In genomic region chr12:99627201-99627897, GRCm38 (mm10) we compare ENCODE assay signal across 7 mouse cellular contexts.
DNase-seq lines count a peak whose midpoint lies in the region; ATAC-seq and TF ChIP-seq lines count a peak whose summit lies in the region.

No protein-coding gene starts in this region.

- no peaks in the 10 kb centered on the region for H3K36me3 ChIP-seq in C2C12 (ENCODE audit: control insufficient read depth, insufficient read depth)
- H3K36me3 ChIP-seq in heart, postnatal 0 days (replicated peaks; ENCODE audit: control insufficient read depth, insufficient read depth, low read length), result no peaks in the 10 kb centered on the region
- H3K36me3 ChIP-seq in lung, postnatal 0 days (ENCODE audit: insufficient read depth, low read length), result no peaks in the 10 kb centered on the region
- no peaks in the 10 kb centered on the region for H3K36me3 ChIP-seq in small intestine, adult 2 months (ENCODE audit: control insufficient read depth, insufficient read depth, low read length)

- 0 out of 2 replicates have a peak, but pooled peaks cover 6% of the 10 kb centered on the region for H3K4me1 ChIP-seq in heart, postnatal 0 days (ENCODE audit: control insufficient read depth, insufficient read depth)
- H3K4me1 ChIP-seq in lung, postnatal 0 days (ENCODE audit: insufficient read depth, low read depth, low read length), result no peaks in the 10 kb centered on the region
- no peaks in the 10 kb centered on the region; the same call in none of the 2 replicates for H3K4me1 ChIP-seq in small intestine, adult 2 months (ENCODE audit: control insufficient read depth, insufficient read depth, insufficient read length, low read length)

- no peak for TF ChIP-seq EP300 in heart, postnatal 0 days (IDR thresholded peaks at IDR 0.05; ENCODE audit: low read depth)
- TF ChIP-seq EP300 in lung, postnatal 0 days (IDR thresholded peaks at IDR 0.05), result no peak

- peak; percentile 51 for DNase-seq in 416B (ENCODE audit: low read depth)
- DNase-seq in embryo, embryonic 9.5 days (ENCODE audit: extremely low spot score), result peak; percentile 49
- no peak for DNase-seq in heart, postnatal 0 days (ENCODE audit: low spot score)
- DNase-seq in kidney, postnatal 36 days, result peak; percentile 24 to 27
- no peak for DNase-seq in lung, postnatal 0 days (ENCODE audit: low spot score)

- peak; percentile 71 for ATAC-seq in heart, postnatal 0 days (ENCODE audit: insufficient read depth, low read depth)
- no peak; the same call in 1 of the 2 replicates for ATAC-seq in lung, postnatal 0 days

- H3K4me2 ChIP-seq in heart, postnatal 0 days (ENCODE audit: low read depth, low read length), result peak overlapping the region; percentile 82
- peak overlapping the region; percentile 84 for H3K4me2 ChIP-seq in lung, postnatal 0 days (replicated peaks; ENCODE audit: low read depth, low read length)

- no peak for TF ChIP-seq POLR2A in small intestine, adult 2 months (IDR thresholded peaks at IDR 0.05; ENCODE audit: low read depth, low read length)

- no peak for TF ChIP-seq CTCF in C2C12 (IDR thresholded peaks at IDR 0.05; ENCODE audit: control insufficient read depth, insufficient read depth, insufficient read length)
- no peak for TF ChIP-seq CTCF in heart, postnatal 0 days (IDR thresholded peaks at IDR 0.05; ENCODE audit: low read depth)
- no peak for TF ChIP-seq CTCF in lung, postnatal 0 days (IDR thresholded peaks at IDR 0.05)
- TF ChIP-seq CTCF in small intestine, adult 2 months (IDR thresholded peaks at IDR 0.05; ENCODE audit: extremely low read depth, insufficient read length, insufficient replicate concordance, low read depth, low read length), result no peak

- H3ac ChIP-seq in C2C12 (ENCODE audit: control insufficient read depth, insufficient read length, low read depth), result peak overlapping the region; percentile 68

- H3K9me3 ChIP-seq in heart, postnatal 0 days (replicated peaks; ENCODE audit: control insufficient read depth, low read length), result no peaks in the 10 kb centered on the region
- no peaks in the 10 kb centered on the region for H3K9me3 ChIP-seq in lung, postnatal 0 days (ENCODE audit: low read length)

- WGBS in heart, postnatal 0 days, result 2% methylated on average over 40 of the region's 40 CpGs
- WGBS in lung, postnatal 0 days, result 2% methylated on average over 40 of the region's 40 CpGs
- 1% methylated on average over 40 of the region's 40 CpGs for WGBS in small intestine, adult 2 months

- no peaks in the 10 kb centered on the region for H3K79me3 ChIP-seq in C2C12 (ENCODE audit: low read depth)

- no peaks in the 10 kb centered on the region for H3K27me3 ChIP-seq in C2C12 (ENCODE audit: control insufficient read depth, insufficient read depth, insufficient read length)
- H3K27me3 ChIP-seq in heart, postnatal 0 days (ENCODE audit: control insufficient read depth, insufficient read depth, low read length), result no peaks in the 10 kb centered on the region
- no peaks in the 10 kb centered on the region for H3K27me3 ChIP-seq in lung, postnatal 0 days (replicated peaks; ENCODE audit: insufficient read depth, low read length)
- no peaks in the 10 kb centered on the region for H3K27me3 ChIP-seq in small intestine, adult 2 months (ENCODE audit: control insufficient read depth, insufficient read depth, low read length)

- H3K9ac ChIP-seq in heart, postnatal 0 days (replicated peaks; ENCODE audit: low read depth, low read length), result peak overlapping the region; percentile 50
- no peak overlapping the region for H3K9ac ChIP-seq in lung, postnatal 0 days (replicated peaks; ENCODE audit: low read depth)

- H3K79me2 ChIP-seq in C2C12 (ENCODE audit: control insufficient read depth, insufficient read depth), result no peaks in the 10 kb centered on the region

- peak overlapping the region; percentile 28; the same call in 1 of the 2 replicates for H3K27ac ChIP-seq in heart, postnatal 0 days (ENCODE audit: low read depth)
- no peak overlapping the region for H3K27ac ChIP-seq in lung, postnatal 0 days (ENCODE audit: low read length)
- no peak overlapping the region for H3K27ac ChIP-seq in small intestine, adult 2 months (ENCODE audit: insufficient read depth, low read depth, low read length)

- H3K4me3 ChIP-seq in C2C12 (ENCODE audit: insufficient read depth, poor library complexity, severe bottlenecking), result peak overlapping the region; percentile 19
- peak overlapping the region; percentile 87 for H3K4me3 ChIP-seq in heart, postnatal 0 days (ENCODE audit: low read depth, low read length)
- peak overlapping the region; percentile 61 for H3K4me3 ChIP-seq in lung, postnatal 0 days (ENCODE audit: low read depth, low read length)
- H3K4me3 ChIP-seq in small intestine, adult 2 months (ENCODE audit: low read depth, low read length), result peak overlapping the region; percentile 82

TF ChIP-seq in C2C12, 6 proteins besides CTCF, POLR2A, EP300 and RAD21:
- TF ChIP-seq USF1 (IDR thresholded peaks at IDR 0.05; ENCODE audit: low read depth), result no peak
- no peak for TF ChIP-seq MYOD1 (IDR thresholded peaks at IDR 0.05; ENCODE audit: control insufficient read depth, insufficient read length, low read depth)
- no peak for TF ChIP-seq CEBPB (IDR thresholded peaks at IDR 0.05; ENCODE audit: low read depth)
- TF ChIP-seq MAX (IDR thresholded peaks at IDR 0.05), result no peak
- TF ChIP-seq MYOG (IDR thresholded peaks at IDR 0.05; ENCODE audit: control insufficient read depth, extremely low read depth, insufficient read length), result no peak
- no peak for TF ChIP-seq FOSL1 (IDR thresholded peaks at IDR 0.05; ENCODE audit: insufficient read depth, low read length, poor library complexity, severe bottlenecking)

Comparison
In these comparisons a context has a peak if more than half of its experiments do, and no peak if none do; other contexts are left out.
1. DNase-seq: peak in 416B (single experiment), embryo, embryonic 9.5 days (single experiment) and kidney, postnatal 36 days (2 of 2); none in heart, postnatal 0 days (single experiment) and lung, postnatal 0 days (single experiment).
2. H3K4me3 ChIP-seq: peak in every context shown above with its lines; median percentile 87 in heart, postnatal 0 days; 82 in small intestine, adult 2 months; 61 in lung, postnatal 0 days; 19 in C2C12.